Mouse (Mus musculus) 416B (cell line): Measurements from ENCODE around the gene BC025920.

Source experiments
- DNase-seq: peaks from one replicate; pipeline ENCODE4 v3.0.0; 2011; ENCODE audit warnings: low read depth

The BC025920 gene

DNA sequence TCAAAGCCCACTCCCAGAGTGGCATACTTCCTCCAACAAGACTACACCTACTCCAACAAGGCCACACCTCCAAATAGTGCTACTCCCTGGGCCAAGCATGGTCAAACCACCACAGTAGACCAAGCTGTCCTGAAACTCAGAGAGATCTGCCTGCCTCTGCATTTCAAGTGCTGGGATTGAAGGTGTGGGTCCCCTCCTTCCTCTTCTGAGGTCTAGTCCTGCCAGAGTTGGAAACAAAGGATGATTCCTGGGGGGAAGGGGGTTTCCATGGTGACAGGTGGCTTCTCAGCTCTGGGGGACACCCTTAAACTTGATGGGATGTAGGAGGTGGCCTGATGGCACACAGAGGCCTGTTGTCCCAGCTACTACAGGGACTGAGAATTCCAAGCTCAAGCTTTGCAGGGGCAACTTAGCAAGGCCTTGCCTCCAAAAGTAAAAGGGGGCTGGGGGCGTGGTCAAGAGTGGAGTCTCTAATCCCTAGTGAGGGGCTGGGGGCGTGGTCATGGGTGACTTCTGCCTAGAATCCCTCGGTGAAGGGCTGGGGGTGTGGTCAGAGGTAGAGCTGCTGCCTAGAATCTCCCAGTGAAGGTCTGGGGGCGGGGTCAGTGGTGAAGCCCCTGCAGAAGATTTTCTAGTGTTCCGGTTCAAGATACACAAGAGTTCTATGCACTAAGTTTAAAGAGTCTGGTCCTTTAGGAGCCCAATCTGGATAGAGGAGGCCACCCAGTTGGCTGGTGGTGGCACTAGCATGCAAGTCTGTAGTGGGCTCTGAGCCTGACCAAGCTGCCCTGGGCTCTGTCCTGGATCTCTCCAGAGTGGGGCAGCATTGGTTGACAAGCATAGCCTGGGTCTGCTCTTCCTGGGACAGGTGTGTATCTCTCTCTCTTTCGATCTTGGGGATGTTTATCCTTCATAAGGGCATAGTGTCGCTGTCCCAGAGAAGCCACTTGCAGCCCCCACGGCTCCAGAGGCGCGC lies 31.7 kb upstream of the BC025920 start, which contains the start of gene Tle2:
Tle2 (plus strand) TSS at position 481 of the 976 bp plus-strand sequence.
- DNase-seq, result no peak

- no peak for DNase-seq
Observed at GRCm38 (mm10) chr10:81575208-81575631, 30.9 kb upstream of the BC025920 start.

DNA sequence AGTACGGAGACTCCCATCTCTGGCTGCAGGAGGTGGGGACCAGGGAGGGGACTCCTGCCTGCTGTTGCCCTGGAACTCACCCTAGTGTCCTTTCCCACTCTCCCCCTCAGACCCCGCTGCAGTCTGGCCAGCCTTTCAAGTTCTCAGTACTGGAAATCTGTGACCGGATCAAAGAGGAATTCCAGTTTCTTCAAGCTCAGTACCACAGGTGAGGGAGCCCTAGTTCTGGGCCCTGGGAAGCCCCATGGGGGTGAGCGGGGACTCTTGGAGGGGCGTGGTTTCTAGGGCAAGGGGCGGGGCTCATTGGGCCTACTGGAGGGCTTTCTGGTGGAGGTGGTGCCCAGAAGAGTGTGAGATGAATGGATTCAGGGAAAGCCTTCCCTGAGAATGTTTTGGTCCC lies 30.4 kb upstream of the BC025920 start:
- no peak for DNase-seq

DNA sequence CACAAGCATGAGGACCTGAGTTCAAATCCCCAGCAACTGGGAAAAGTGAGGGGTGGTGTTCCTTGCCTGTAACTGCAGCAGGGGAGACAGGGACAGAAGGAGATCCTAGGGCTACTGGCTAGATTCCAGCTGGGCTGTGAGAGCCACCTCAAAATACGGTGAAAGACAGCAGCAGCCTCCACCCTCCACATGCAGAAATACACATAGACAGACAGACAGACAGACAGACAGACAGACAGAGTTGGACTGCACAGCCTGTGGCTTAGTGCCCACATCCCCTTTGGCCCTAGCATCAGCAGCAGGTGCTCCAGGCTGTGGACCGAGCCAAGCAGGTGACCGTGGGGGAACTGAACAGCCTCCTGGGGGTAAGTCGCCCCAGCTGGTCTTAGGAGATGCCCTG lies 26.1 kb upstream of the BC025920 start:
- peak; percentile 50 for DNase-seq

DNA sequence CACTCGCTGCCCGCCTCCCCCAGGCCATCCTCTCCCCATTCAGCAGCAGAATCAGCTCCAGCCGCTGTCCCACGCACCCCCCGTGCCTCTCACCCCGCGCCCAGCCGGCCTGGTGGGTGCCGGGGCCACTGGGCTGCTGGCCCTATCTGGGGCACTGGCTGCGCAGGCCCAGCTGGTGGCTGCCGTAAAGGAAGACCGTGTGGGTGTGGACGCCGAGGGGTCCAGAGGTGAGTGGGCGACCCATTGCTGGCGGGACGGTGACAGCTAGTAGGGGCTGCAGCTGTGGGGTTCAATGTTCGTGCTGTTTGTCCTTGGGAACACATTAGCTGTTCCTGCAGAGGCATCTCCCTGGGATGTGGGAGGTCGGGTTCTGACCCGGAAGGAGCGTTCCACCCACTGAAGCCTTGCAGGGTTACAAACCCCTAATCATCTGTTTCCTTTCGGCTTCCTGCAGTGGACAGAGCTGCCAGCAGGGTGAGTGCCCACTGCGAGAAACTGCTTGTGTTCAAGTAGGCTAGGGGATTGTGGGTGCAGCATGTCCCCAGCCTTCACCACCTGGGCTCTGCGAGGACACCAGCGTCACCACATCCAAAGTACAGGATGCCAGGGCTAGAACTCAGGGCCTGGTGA lies 25.5 kb upstream of the BC025920 start:
- DNase-seq, result peak; percentile 91

GRCm38 (mm10) chr10:81583347-81583746 lies 22.7 kb upstream of the BC025920 start:
- DNase-seq, result no peak

DNA sequence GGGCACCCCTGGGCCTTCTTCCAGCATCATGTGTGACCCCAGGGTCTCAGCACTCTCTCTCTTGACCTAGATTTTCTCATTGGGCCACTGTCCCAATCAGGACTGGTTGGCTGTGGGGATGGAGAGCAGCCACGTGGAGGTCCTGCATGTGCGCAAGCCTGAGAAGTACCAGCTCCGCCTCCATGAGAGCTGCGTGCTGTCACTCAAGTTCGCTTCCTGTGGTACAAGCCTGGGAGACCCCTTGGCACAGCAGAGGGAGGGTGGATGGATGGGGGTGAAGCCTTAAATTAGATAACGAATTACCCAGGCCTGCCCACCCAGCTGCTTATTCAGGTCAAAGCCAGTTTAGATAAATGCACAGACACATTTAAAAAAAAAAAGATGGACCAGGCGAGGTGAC lies 17.3 kb upstream of the BC025920 start:
- no peak for DNase-seq

DNA sequence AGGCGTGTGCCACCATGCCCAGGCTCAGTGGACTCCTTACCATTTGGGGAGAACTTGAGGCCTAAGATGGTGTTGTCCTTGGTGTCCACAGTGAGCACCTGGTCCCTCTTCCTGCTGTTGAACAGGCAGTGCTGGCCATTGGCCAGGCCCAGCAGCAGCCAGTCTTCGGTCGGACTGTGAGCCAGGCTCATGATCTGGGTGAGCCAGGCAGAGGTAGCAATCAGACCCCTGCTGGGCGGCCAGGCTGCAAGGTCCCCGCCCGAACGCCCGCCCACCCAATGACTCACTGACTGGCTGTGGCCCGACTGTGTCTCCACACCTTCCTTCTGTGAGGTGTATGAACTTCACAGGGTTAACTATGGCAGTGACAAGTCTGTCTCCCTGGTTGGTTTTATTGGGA lies 14.2 kb upstream of the BC025920 start:
- DNase-seq, result no peak

- no peak for DNase-seq
Observed at GRCm38 (mm10) chr10:81592631-81593030, 13.4 kb upstream of the BC025920 start.

DNA sequence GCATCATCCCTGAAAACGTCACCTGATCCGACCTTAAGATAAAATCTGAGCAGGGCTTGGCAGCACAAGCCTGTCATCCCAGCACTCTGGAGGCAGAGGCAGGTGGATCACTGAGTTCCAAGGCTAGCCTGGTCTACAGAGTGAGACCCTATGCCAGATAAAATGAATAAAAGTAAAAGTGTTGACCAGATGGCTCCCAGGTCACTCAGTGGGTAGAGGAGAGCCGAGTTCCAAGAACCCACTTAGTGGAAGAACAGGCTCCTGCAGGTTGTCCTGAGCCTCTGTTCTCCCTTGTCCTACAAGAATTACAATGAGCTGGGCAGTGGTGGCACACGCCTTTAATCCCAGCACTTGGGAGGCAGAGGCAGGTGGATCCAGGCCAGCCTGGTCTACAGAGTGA lies 12.8 kb upstream of the BC025920 start:
- no peak for DNase-seq

DNA sequence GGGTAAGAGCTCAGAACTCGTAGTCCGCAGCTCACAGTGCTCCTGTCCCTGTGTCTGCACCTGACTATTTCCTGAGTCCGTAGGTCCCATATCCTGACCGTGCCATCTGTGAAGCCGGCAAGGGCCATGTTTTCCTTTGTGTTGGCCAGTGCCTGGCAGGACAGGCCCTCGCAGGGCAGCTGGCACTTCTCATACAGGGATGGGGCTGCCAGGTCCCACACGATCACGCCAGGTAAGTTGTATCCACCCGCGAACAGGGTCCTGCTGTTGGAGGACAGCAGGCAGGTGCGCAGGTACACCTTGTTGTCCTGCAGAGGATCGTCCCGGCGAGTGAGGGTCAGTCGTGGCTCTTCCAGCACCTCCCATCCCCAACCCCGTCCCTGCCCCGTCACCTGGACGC lies 12.1 kb upstream of the BC025920 start:
- DNase-seq, result no peak

- DNase-seq, result no peak
Observed at GRCm38 (mm10) chr10:81595599-81595998, 10.5 kb upstream of the BC025920 start.

GRCm38 (mm10) chr10:81596611-81597010 lies 9.5 kb upstream of the BC025920 start:
- no peak for DNase-seq

- peak; percentile 95 for DNase-seq
Observed at GRCm38 (mm10) chr10:81597137-81597950, 8.7 kb upstream of the BC025920 start.

- no peak for DNase-seq
Observed at GRCm38 (mm10) chr10:81598342-81598741, 7.7 kb upstream of the BC025920 start.

GRCm38 (mm10) chr10:81598871-81599270 lies 7.2 kb upstream of the BC025920 start:
- no peak for DNase-seq

DNA sequence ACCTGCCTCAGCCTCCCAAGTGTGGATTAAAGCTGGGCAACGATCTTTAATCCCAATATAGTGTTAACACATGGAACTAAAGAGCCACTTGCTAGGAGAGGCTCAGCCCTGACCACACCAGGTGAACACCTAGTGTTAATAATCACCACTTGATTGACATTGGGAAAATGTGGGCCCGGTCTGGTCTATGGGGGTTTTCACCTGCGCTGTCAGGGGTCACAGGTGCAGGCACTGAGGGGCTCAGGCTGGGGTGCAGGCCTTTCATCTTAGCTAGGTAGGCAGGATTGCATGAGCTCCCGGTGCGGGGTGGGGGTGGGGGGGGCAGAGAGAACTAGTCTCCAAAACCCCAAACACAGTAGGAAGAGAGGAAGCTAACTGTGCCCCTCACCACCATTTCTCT lies 6.4 kb upstream of the BC025920 start:
- DNase-seq, result no peak

GRCm38 (mm10) chr10:81600096-81600495 lies 6.0 kb upstream of the BC025920 start:
- peak; percentile 43 for DNase-seq

DNA sequence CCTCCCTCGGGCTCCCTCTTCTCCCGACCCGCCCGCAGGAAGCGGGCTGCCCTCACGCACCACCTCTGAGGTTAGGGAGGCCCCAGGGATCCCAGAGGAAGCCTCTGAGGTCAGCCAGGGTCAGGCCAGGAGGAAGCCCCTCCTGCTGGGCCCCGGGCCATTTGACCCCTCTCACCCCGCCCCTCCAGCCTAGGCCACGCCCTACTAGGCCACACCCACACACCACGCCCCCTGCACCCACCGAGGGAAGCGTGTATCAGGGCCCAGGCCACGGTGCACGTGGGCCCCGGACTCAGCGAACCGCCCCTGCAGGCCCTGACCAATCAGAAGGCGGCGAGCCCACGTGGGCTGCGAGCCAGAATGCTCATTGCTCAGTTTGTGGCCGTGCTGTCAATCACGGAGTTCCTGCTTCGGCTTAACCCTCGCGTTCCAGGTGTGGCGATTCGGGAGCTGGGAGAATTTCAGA lies 5.3 kb upstream of the BC025920 start, which contains the start of gene Tle6:
Tle6 (minus strand) TSS at position 336 of the 466 bp plus-strand sequence.
- DNase-seq, result peak; percentile 99

DNA sequence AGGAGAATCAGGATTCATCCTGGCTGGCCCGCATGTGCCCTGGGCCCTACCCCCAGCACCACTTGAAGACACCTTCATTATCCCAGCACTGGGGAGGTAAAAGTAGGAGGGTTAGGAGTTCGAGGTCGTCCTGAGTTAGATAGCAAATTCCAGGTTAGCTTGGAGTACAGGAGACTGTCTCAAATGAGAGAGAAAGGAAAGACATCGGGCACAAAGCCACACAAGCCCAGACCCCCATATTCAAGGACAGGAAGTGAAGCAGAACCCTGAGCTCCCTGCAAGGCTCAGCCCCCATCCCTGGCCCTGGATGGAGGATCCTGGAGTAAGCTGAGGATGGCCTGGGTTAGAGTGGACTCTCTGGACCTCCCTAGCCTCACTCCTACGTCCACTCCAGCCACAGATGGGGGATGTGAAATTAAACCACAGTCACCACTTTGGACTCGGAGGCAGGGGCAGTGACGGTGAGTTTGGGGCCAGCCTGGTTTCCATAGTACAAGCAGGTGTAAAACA lies 4.6 kb upstream of the BC025920 start:
- DNase-seq, result no peak

- peak; percentile 85 for DNase-seq
Observed at GRCm38 (mm10) chr10:81602741-81603151, 3.3 kb upstream of the BC025920 start.
